Mouse (Mus musculus) retina, adult 2 months (tissue): ENCODE data around the gene Cox7a1.
A peak's percentile ranks its signal among the peaks of the same experiment; 100 is the strongest.
"Not testable (repeated sequence)": the region's sequence is repeated elsewhere in the genome, so short reads cannot be mapped to it uniquely, and the experiment has no call there.

ENCODE experiments used
- DNase-seq: peaks from one replicate; pipeline ENCODE4 v3.0.0-alpha.2; 2012; ENCODE audit warnings: low read depth, low spot score

Gene Cox7a1

GRCm38 (mm10) chr7:30193013-30193412 lies 9.1 kb downstream of the Cox7a1 start:
- no peak for DNase-seq

GRCm38 (mm10) chr7:30193581-30194100 lies 9.7 kb downstream of the Cox7a1 start:
- DNase-seq, result peak; percentile 61

DNA sequence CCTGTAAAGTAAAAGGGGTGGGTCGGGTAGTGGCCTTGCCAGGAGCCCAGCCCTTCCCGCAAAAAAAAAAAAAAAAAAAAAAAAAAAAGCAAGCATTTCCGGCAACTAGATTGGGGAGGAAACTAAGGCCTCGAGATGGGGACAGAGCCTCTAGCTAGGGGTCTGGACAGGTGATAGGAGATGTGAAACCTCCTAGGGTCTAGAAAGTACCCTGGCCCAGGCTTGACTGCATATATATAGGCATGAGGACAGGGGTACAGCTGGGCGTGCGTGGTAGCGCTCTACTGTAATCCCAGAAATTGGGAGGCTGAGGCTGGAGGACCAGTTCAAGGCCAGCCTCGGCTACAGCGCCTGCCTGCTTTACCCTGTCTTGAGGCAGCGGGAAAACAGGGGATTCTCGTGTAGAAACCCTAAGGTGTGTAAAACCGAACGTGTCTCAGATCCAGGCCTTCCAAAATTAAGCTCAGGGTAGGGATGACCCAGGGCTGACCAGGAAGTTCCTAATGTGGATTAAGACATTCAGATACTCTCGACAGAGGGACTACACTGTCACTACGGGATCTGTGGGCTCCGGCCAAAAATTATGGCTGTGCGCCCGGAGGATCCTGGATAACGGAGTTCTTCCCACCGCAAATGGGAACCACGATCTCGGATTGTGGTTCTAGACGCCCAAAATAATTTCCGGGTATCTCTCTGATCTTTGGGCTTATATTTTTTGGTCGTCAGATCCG lies 10.3 kb downstream of the Cox7a1 start:
- DNase-seq, result no peak

GRCm38 (mm10) chr7:30194884-30195283 lies 10.9 kb downstream of the Cox7a1 start:
- peak; percentile 91 for DNase-seq

- DNase-seq, result no peak
Measured at GRCm38 (mm10) chr7:30195461-30195860, 11.5 kb downstream of the Cox7a1 start.

GRCm38 (mm10) chr7:30196171-30196570 lies 12.2 kb downstream of the Cox7a1 start:
- DNase-seq, result no peak

- DNase-seq, result no peak
Measured at GRCm38 (mm10) chr7:30197592-30198129, 13.7 kb downstream of the Cox7a1 start.

DNA sequence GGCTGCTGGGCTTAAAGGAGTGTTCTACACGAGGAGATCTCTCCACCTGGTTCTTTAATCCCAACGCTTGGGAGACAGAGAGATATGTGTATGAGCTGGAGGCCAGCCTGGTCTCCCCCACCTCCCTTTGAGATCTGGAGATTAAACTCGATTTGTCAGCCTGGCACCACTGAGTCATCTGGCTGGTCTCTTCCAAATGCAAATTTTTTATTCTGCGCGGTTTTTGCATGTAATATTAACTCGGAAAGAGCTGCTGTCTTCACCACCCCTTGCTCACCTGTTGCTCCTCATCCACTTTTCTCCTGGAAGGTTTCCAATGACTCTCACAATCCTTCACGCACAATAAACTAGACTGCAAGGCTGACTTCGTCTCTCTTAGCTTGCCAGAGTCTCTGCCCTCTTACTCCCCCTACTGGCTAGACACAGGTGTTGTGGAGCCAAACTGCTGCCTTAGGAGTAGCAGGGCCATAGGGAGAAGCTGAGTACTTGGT lies 14.6 kb downstream of the Cox7a1 start, which contains the start of gene Capns1:
Capns1 (minus strand) TSS at position 331 of the 491 bp plus-strand sequence.
- DNase-seq, result peak; percentile 67

DNA sequence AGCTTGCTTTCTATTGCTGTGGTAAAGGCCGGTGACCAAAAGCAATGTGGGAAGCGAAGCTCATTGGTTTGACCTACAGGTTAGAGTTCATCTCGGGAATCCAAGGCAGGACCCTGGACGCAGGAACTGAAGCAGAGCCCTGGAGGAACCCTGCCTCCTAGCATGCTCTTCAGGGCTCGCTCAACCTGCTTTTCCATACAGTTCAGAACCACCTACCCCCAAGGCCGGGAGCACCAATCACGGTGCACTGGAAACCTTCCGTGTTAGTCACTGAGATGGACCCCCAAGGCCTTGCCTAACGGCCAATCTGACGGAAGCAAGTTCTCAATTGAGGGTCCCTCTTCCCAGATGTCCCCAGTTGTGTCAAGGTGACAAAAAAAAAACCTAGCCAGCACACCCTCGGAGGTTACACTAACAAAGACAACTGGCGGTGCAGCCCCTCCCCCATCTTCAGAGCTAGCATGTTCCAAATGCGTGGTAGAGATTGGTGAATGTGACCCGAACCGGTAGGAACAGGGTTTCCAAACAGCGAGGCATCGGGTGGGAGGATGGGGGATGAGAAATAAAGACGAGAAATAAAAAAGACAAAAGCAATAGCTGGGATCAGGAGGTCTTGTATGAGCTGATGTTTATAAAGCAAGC lies 15.7 kb downstream of the Cox7a1 start:
- no peak for DNase-seq

DNA sequence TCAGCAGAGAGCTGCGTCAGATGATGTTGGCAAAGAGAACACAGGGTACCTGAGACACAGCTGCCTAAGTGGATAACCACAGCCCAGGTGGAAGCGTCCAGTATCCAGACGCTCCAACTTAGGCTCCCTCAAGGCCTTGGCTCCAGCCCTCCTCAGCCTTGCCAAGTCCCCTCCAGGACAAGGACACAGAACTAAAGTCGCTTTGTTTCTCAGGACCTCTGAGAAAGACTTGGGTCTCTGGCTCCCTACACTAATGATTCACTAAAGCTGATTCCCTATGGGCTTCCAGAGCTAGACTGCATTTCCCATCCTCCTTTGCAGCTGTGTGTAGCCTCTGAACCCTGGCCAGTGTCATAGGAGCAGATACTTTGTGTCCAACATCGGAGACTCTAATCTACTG lies 16.3 kb downstream of the Cox7a1 start:
- no peak for DNase-seq

GRCm38 (mm10) chr7:30200661-30201060 lies 16.7 kb downstream of the Cox7a1 start:
- DNase-seq, result not testable (repeated sequence)

DNA sequence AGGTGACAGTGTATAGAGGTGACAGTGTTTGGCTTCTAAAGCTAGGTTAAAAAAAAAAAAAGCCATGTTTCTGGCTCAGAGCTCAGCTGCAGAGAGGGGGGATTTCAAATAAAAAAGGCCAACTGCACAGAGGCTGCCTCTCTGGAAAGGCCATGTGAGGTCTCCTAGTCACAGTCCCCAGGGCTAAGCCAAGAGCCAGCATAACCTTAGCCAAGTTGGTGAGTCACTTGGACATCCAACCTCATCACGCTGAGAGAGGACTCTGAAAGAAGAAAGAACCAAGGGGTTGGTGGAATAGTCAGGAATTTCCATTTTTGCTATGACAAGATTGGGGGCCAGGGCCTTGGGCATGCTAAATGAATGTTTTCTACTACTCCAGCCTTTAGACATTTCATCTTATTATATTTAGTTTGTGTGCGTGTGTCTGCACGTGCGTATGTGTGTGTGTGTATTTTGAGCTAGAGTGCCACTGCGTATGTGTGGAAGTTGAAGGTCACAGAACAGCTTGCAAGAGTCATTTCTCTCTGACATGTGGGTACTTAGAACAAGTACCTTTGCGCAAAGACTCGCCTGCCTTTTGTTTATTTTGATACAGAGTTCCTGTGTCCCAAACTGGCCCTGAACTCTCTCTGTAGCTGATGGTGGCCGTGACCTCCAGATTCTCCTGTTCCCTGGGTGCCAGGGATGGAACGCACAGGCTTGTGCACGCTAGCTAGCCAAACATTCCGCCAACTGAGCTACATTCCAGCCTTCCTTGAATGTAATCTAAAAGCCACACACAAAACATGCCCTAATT lies 19.1 kb downstream of the Cox7a1 start:
- DNase-seq, result no peak

DNA sequence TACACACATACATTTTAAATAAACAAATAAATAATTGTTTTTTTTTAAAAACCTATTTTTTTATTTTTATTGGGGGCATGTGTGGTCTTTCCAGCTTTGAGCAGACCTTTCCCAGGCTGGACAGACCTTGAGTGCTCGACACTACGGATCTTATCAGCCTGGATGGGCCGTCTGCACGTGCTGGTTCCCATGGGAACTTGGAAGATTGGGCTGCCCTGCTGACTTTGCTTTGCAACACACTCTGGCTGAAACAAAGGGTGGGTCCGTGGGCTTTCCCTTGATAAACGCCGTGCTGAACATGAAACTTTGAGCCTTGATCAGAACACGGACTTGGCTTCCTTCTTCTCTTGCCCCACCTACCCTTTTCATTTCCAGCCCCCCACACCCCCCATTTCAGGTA lies 20.4 kb downstream of the Cox7a1 start:
- no peak for DNase-seq

- DNase-seq, result no peak
Measured at GRCm38 (mm10) chr7:30205383-30205782, 21.4 kb downstream of the Cox7a1 start.

DNA sequence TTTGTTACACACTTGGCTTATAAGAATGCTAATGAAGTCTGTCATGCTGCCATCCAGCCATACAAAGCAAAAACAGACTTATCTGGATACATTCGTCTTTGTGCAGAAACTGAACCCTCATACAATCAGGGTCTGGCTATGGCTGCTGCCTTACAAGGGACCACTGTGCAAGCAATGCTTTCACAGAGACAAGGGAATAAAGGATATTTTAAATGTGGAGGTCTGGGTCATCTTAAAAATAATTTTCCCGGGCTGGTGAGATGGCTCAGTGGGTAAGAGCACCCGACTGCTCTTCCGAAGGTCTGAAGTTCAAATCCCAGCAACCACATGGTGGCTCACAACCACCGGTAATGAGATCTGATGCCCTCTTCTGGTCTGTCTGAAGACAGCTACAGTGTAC lies 22.4 kb downstream of the Cox7a1 start:
- DNase-seq, result not testable (repeated sequence)

DNA sequence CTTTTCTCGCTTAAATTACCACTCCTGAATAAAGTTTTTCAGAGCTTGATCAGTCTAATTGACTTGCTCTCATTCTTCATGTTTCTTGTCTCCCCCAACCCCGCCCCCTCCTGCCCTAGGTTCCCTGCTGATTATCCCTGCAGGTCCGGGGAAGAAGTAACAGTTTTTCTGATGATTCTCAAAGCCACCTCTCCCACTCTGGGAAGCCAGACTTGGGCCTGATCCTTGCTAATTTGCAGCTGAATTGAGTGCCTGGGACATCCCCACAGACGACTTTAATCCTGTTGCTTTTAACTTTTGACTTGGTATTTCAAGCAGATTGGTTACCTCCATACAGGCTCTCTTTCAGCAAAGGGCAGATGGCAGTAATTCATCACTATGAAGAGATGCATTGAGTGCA lies 27.1 kb downstream of the Cox7a1 start:
- DNase-seq, result no peak

DNA sequence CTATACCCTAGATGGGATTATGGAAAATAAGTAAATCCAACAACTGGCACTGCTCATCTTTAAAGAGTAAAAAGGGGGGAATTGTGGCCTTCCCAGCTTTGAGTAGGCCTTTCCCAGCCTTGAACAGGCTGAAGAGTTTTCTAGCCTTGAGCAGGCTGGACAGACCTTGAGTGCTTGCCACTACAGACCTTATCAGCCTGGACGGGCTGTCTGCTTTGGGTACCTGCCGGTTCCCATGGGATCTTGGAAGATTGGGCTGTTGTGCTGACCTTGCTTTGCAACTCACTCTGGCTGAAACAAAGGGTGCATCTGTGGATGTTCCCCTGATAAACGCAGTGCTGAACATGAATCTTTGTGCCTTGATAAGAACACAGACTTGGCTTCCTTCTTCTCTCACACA lies 29.9 kb downstream of the Cox7a1 start:
- DNase-seq, result no peak

- no peak for DNase-seq
Measured at GRCm38 (mm10) chr7:30215875-30216274, 31.9 kb downstream of the Cox7a1 start.

GRCm38 (mm10) chr7:30216723-30217151 lies 32.8 kb downstream of the Cox7a1 start:
- DNase-seq, result peak; percentile 83

- DNase-seq, result no peak
Measured at GRCm38 (mm10) chr7:30217277-30217676, 33.3 kb downstream of the Cox7a1 start.

DNA sequence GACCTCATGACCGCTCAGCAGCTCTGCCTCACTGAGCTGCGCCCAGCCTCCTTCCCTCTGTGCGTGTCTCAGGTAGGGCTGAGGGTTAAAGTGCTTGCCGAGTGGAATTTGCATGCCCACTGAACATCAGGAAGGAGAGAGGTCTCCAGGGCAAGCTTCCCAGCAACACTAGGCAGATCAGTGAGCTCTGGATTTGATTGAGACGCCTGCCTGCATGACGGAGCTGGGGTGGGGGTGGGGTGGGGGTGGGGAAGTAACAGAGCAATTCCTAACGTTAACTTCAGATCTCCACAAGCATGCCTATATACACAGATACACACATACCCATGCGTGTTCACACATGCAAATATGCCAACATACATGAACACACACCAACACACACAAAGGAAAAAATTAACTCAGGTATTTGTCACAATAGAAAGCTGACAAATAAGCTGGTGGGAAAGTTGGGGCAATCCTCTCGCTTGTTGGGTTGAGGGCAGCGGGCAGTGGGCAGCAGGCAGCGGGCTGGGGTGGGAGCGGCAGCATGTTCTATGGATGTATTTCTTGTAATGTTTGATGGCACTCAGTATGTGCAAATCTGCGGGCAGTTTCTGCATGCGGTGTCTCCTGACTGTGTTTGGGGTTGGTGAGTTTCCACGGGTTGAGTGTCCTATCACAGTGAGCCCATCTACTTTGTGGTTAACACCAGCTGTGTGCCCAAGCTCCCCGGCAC lies 35.5 kb downstream of the Cox7a1 start:
- DNase-seq, result peak; percentile 64
